Mouse (Mus musculus): Measurements from ENCODE around the gene Dicer1. TPM values are rescaled to one million over a fixed set of nuclear protein-coding genes. Genes with fewer than 3 reads are reported as not detected.

Gene Dicer1
- polyA plus RNA-seq, 1 experiment from 2014 or later: 48.2 TPM

- ATAC-seq (ENCODE audit: low read depth): no peak
- no peak overlapping the region for H3K9ac ChIP-seq
- no peaks in the 10 kb centered on the region for H3K27me3 ChIP-seq
- 80% methylated on average over 7 of the region's 7 CpGs for WGBS
- no peaks in the 10 kb centered on the region for H3K9me3 ChIP-seq
- H3K27ac ChIP-seq (replicated peaks): no peak overlapping the region
- H3K36me3 ChIP-seq: no peaks in the 10 kb centered on the region
- no peak overlapping the region for H3K4me3 ChIP-seq
- no peak overlapping the region for H3K4me2 ChIP-seq
- no peaks in the 10 kb centered on the region for H3K4me1 ChIP-seq (replicated peaks)
These were observed 83.9 kb downstream of the Dicer1 start for GRCm38 (mm10) chr12:104667846-104668245.

DNA sequence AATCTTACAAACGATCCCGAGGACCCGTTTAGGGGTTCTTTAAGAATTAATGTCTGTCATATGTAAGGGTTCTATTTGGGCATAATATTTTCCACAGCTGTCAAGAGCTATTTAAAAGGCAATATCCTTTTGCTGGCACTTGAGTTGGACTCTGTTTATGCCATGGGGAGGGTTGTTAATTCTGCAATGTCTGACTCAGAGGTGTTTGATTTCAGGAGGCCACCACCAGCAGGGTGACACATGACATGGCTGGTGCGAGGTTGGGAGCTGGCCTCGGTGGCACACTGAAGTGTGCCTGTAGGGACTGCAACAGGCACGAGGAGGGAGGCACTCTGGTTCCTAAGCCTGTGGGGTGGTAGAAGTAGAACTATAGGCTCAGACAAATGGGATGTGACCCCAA lies 85.8 kb downstream of the Dicer1 start:
- H3K9me3 ChIP-seq: no peaks in the 10 kb centered on the region
- 69% methylated on average over 6 of the region's 6 CpGs for WGBS
- H3K27ac ChIP-seq (replicated peaks): no peak overlapping the region

DNA sequence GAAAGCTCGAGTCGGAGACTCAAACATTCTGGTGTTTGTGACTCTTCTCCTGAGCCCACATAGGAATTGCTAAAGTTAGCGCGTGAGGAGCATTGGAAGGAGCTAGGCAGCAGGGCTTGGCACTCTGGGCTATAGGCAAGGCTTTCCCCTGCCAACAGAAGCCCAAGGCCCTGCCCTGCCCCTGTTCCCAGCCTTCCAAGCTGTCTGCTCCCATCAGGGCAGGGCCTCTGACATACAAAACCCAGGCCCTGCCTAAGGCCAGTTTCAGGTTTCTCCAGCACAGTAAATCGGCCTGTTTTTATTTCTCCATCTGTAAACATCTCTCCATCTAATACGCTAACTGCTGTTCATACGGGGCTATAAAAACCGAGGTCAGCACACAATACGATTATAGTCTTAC lies 86.2 kb downstream of the Dicer1 start:
- Histone ChIP-seq H3K4me3 (no peak overlapping the region), H3K36me3 (no peaks in the 10 kb centered on the region), H3K4me2 (no peak overlapping the region), H3K27ac (replicated peaks) (no peak overlapping the region), H3K9me3 (no peaks in the 10 kb centered on the region), H3K4me1 (replicated peaks) (no peaks in the 10 kb centered on the region), H3K9ac (no peak overlapping the region), H3K27me3 (no peaks in the 10 kb centered on the region)
- no peak for ATAC-seq (ENCODE audit: low read depth)
- 79% methylated on average over 9 of the region's 9 CpGs for WGBS

More for the DNA sequence above, 85.8 kb downstream of the Dicer1 start:
- H3K4me3 ChIP-seq: no peak overlapping the region
- no peak for ATAC-seq (ENCODE audit: low read depth)
- H3K4me1 ChIP-seq (replicated peaks): no peaks in the 10 kb centered on the region
- no peaks in the 10 kb centered on the region for H3K36me3 ChIP-seq
- no peaks in the 10 kb centered on the region for H3K27me3 ChIP-seq
- H3K9ac ChIP-seq: no peak overlapping the region
- H3K4me2 ChIP-seq: no peak overlapping the region

DNA sequence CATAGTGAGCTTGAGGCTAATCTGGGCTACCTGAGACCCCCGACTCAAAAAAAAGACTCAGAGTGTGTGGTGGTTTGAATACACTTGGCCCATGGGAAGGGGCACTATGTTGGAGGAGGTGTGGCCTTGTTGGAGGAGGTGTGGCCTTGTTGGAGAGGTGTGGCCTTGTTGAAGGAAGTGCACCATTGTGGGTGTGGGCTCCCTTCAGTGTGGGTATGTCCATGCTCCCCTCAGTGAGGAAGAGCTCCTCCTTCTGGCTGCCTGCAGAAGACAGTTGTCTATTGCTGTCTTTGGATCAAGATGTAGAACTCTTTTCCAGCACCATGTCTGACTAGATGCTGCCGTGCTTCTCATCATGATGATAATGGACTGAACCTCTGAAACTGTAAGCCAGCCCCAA lies 95.6 kb downstream of the Dicer1 start:
- WGBS: 86% methylated on average over 2 of the region's 2 CpGs
- no peak for ATAC-seq (ENCODE audit: low read depth)

GRCm38 (mm10) chr12:104655006-104655405 lies 96.7 kb downstream of the Dicer1 start:
- Histone ChIP-seq H3K4me2 (no peak overlapping the region), H3K9me3 (peaks cover 11% of the 10 kb centered on the region; the same call in 1 of the 2 replicates), H3K4me1 (replicated peaks) (peaks cover 17% of the 10 kb centered on the region), H3K4me3 (no peak overlapping the region), H3K27ac (replicated peaks) (no peak overlapping the region), H3K9ac (no peak overlapping the region), H3K36me3 (no peaks in the 10 kb centered on the region), H3K27me3 (no peaks in the 10 kb centered on the region)
- 100% methylated on average over 1 of the region's 1 CpGs for WGBS
- ATAC-seq (ENCODE audit: low read depth): no peak

More for the DNA sequence above, 95.6 kb downstream of the Dicer1 start:
- peaks cover 6% of the 10 kb centered on the region for H3K4me1 ChIP-seq (replicated peaks)
- H3K4me2 ChIP-seq: no peak overlapping the region
- no peak overlapping the region for H3K27ac ChIP-seq (replicated peaks)
- no peaks in the 10 kb centered on the region for H3K36me3 ChIP-seq
- H3K9me3 ChIP-seq: peaks cover 11% of the 10 kb centered on the region; the same call in 1 of the 2 replicates
- no peak overlapping the region for H3K9ac ChIP-seq
- no peaks in the 10 kb centered on the region for H3K27me3 ChIP-seq
- no peak overlapping the region for H3K4me3 ChIP-seq

- peaks cover 18% of the 10 kb centered on the region for H3K4me1 ChIP-seq (replicated peaks)
- peaks cover 11% of the 10 kb centered on the region; the same call in 1 of the 2 replicates for H3K9me3 ChIP-seq
- 39% methylated on average over 6 of the region's 6 CpGs for WGBS
- no peak overlapping the region for H3K4me3 ChIP-seq
- no peak overlapping the region for H3K9ac ChIP-seq
- no peak for ATAC-seq (ENCODE audit: low read depth)
- no peak overlapping the region for H3K4me2 ChIP-seq
- no peaks in the 10 kb centered on the region for H3K27me3 ChIP-seq
- H3K27ac ChIP-seq (replicated peaks): no peak overlapping the region
- H3K36me3 ChIP-seq: no peaks in the 10 kb centered on the region
These were observed 99.7 kb downstream of the Dicer1 start for GRCm38 (mm10) chr12:104652021-104652420.

DNA sequence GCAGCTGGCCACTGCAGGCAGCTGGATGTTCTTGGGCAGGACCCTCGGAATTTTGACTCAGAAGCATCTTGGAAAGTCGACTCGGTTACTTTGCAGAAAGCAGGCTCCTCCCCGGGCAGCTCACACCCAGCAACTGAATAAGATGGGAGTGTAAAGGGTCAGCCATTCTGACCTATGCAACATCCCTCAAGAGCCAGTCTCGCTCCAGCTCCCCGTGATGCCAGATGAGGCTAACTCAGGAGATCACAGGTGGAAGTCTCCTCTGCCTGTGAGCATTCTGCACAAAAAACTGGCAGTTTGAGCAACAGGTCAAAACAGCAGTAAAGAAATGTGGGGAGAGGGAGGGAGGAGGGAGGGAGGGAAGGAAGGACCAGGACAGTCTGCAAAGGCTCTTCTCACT lies 100.5 kb downstream of the Dicer1 start:
- WGBS: 40% methylated on average over 6 of the region's 6 CpGs
- no peak overlapping the region for H3K4me2 ChIP-seq
- ATAC-seq (ENCODE audit: low read depth): no peak

DNA sequence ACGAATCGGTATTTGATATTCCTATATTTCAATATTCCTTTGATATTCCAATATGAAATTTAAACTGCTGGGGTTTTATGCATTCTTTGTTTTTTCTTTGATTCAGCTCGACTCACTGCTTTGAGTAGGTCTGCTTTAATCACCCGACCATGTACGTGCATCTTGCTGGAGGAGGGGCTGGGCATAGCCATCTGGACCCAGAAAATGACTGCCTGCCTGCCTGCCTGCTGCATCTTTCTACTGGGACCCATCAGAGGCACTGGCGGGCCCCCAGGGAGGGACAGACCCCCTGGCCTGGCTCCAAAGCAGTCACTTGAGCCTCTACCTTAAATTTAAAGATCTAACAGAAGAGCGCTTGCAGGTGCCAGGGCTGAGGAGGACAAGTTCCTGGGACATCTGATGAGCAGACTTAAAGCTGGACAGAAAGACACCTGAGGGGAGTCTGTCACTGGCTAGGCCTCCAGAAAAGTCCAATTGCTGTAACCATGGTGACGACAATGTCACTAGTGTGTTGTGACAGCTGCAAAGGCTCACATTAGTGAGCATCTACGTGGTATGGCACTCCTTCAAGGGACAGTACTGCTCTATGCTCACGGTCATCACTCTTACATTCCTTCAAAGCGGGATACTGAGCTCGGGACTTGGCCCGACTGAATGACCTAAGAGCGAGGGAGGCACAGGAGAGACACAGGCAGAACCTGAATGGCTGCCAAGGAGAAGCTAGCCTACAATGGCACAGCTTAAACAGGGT lies 101.1 kb downstream of the Dicer1 start:
- Histone ChIP-seq H3K4me3 (no peak overlapping the region), H3K4me1 (replicated peaks) (peaks cover 18% of the 10 kb centered on the region), H3K27ac (replicated peaks) (no peak overlapping the region), H3K4me2 (no peak overlapping the region), H3K9me3 (0 out of 2 replicates have a peak, but pooled peaks cover 2% of the 10 kb centered on the region), H3K9ac (no peak overlapping the region), H3K27me3 (no peaks in the 10 kb centered on the region), H3K36me3 (no peaks in the 10 kb centered on the region)
- ATAC-seq (ENCODE audit: low read depth): peak; percentile 75
- WGBS: 52% methylated on average over 14 of the region's 14 CpGs

More for the DNA sequence above, 100.5 kb downstream of the Dicer1 start:
- Histone ChIP-seq H3K4me1 (replicated peaks) (peaks cover 18% of the 10 kb centered on the region), H3K9ac (no peak overlapping the region), H3K4me3 (no peak overlapping the region), H3K27ac (replicated peaks) (no peak overlapping the region), H3K9me3 (peaks cover 7% of the 10 kb centered on the region; the same call in 1 of the 2 replicates), H3K27me3 (no peaks in the 10 kb centered on the region), H3K36me3 (no peaks in the 10 kb centered on the region)

GRCm38 (mm10) chr12:104648366-104648765 lies 103.4 kb downstream of the Dicer1 start:
- no peaks in the 10 kb centered on the region for H3K27me3 ChIP-seq
- no peak overlapping the region for H3K4me3 ChIP-seq
- 86% methylated on average over 6 of the region's 6 CpGs for WGBS
- no peak overlapping the region for H3K27ac ChIP-seq (replicated peaks)
- no peak overlapping the region for H3K4me2 ChIP-seq
- no peaks in the 10 kb centered on the region for H3K36me3 ChIP-seq
- ATAC-seq (ENCODE audit: low read depth): no peak
- H3K9ac ChIP-seq: no peak overlapping the region
- no peaks in the 10 kb centered on the region for H3K9me3 ChIP-seq
- H3K4me1 ChIP-seq (replicated peaks): peaks cover 18% of the 10 kb centered on the region

GRCm38 (mm10) chr12:104642337-104642736 lies 109.4 kb downstream of the Dicer1 start:
- H3K9me3 ChIP-seq: no peaks in the 10 kb centered on the region
- peaks cover 11% of the 10 kb centered on the region for H3K4me1 ChIP-seq (replicated peaks)
- H3K4me2 ChIP-seq: no peak overlapping the region
- no peak overlapping the region for H3K9ac ChIP-seq
- no peak overlapping the region for H3K27ac ChIP-seq (replicated peaks)
- no peak for ATAC-seq (ENCODE audit: low read depth)
- no peak overlapping the region for H3K4me3 ChIP-seq
- WGBS: 65% methylated on average over 7 of the region's 7 CpGs
- H3K27me3 ChIP-seq: peaks cover 16% of the 10 kb centered on the region
- H3K36me3 ChIP-seq: no peaks in the 10 kb centered on the region

DNA sequence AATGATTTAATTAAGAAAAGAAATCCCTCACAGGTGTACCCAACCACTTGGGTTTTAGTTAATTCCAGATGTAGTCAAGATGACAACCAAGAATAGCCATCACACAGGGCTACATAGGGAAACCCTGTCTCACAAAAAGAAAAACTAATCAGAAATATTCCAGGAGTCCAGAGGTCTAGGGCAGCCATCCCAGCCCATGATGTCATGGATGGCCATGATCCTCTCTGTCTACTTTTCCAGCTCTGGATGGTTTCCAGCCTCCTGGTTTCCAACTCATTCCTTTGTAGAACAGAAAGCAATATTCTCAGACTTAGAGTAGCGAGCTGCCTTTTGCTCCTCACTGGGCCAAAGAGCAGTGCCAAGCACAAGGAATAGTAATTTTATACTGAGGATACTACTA lies 110.8 kb downstream of the Dicer1 start:
- Histone ChIP-seq H3K9me3 (no peaks in the 10 kb centered on the region), H3K4me2 (no peak overlapping the region), H3K27me3 (peaks cover 22% of the 10 kb centered on the region), H3K36me3 (no peaks in the 10 kb centered on the region), H3K4me3 (no peak overlapping the region), H3K27ac (replicated peaks) (no peak overlapping the region), H3K4me1 (replicated peaks) (peaks cover 21% of the 10 kb centered on the region), H3K9ac (no peak overlapping the region)
- no peak for ATAC-seq (ENCODE audit: low read depth)
- 93% methylated on average over 1 of the region's 1 CpGs for WGBS

GRCm38 (mm10) chr12:104638156-104638555 lies 113.6 kb downstream of the Dicer1 start:
- Histone ChIP-seq H3K36me3 (no peaks in the 10 kb centered on the region), H3K4me3 (no peak overlapping the region), H3K9ac (no peak overlapping the region), H3K27ac (replicated peaks) (no peak overlapping the region), H3K27me3 (peaks cover 22% of the 10 kb centered on the region), H3K9me3 (no peaks in the 10 kb centered on the region), H3K4me2 (peak overlapping the region; percentile 37), H3K4me1 (replicated peaks) (peaks cover 40% of the 10 kb centered on the region)
- ATAC-seq (ENCODE audit: low read depth): no peak
- WGBS: 35% methylated on average over 8 of the region's 8 CpGs
